Mouse (Mus musculus): ENCODE data around the gene Txnrd2.

Gene Txnrd2

GRCm38 (mm10) chr16:18392469-18393426, 33.4 kb upstream of the Txnrd2 start:
- in situ Hi-C loops (cut with MboI, MseI), result no loop called here

- in situ Hi-C loops (cut with MboI, MseI), result no loop called here
Observed at GRCm38 (mm10) chr16:18393595-18393994, 32.6 kb upstream of the Txnrd2 start.

GRCm38 (mm10) chr16:18394056-18394455, 32.1 kb upstream of the Txnrd2 start:
- in situ Hi-C loops (cut with MboI, MseI), result no loop called here

GRCm38 (mm10) chr16:18394777-18395619, 31.2 kb upstream of the Txnrd2 start:
- in situ Hi-C loops (cut with MboI, MseI), result no loop called here

GRCm38 (mm10) chr16:18395620-18396036, 30.6 kb upstream of the Txnrd2 start:
- in situ Hi-C loops (cut with MboI, MseI), result no loop called here

- in situ Hi-C loops (cut with MboI, MseI), result no loop called here
Observed at GRCm38 (mm10) chr16:18396201-18396600, 30.0 kb upstream of the Txnrd2 start.

GRCm38 (mm10) chr16:18396791-18397621, 29.2 kb upstream of the Txnrd2 start:
- in situ Hi-C loops (cut with MboI, MseI), result no loop called here

- in situ Hi-C loops (cut with MboI, MseI), result loop anchor here in 1 of 2 experiments (25.0 kb wide), 1 partner anchor 1587 kb away; the partner anchor contains the start of gene Klhl6
Observed at GRCm38 (mm10) chr16:18400028-18400427, 26.2 kb upstream of the Txnrd2 start.

GRCm38 (mm10) chr16:18400472-18401216, 25.5 kb upstream of the Txnrd2 start:
- in situ Hi-C loops (cut with MboI, MseI), result loop anchor here in 1 of 2 experiments (25.0 kb wide), 1 partner anchor 1587 kb away; the partner anchor contains the start of gene Klhl6

- in situ Hi-C loops (cut with MboI, MseI), result loop anchor here in 1 of 2 experiments (25.0 kb wide), 1 partner anchor 1584 kb away; the partner anchor contains the start of gene Klhl6
Observed at GRCm38 (mm10) chr16:18403285-18403684, 22.9 kb upstream of the Txnrd2 start.

GRCm38 (mm10) chr16:18405091-18405854, 20.9 kb upstream of the Txnrd2 start:
- in situ Hi-C loops (cut with MboI, MseI), result loop anchor here in 1 of 2 experiments (25.0 kb wide), 1 partner anchor 1582 kb away; the partner anchor contains the start of gene Klhl6

- in situ Hi-C loops (cut with MboI, MseI), result loop anchor here in 1 of 2 experiments (25.0 kb wide), 1 partner anchor 1581 kb away; the partner anchor contains the start of gene Klhl6
Observed at GRCm38 (mm10) chr16:18405876-18406275, 20.3 kb upstream of the Txnrd2 start.

GRCm38 (mm10) chr16:18406293-18406692, 19.9 kb upstream of the Txnrd2 start:
- in situ Hi-C loops (cut with MboI, MseI), result loop anchor here in 1 of 2 experiments (25.0 kb wide), 1 partner anchor 1581 kb away; the partner anchor contains the start of gene Klhl6

- in situ Hi-C loops (cut with MboI, MseI), result loop anchor here in 1 of 2 experiments (25.0 kb wide), 1 partner anchor 1579 kb away; the partner anchor contains the start of gene Klhl6
Observed at GRCm38 (mm10) chr16:18407912-18408311, 18.3 kb upstream of the Txnrd2 start.

- in situ Hi-C loops (cut with MboI, MseI), result loop anchor here in 1 of 2 experiments (25.0 kb wide), 1 partner anchor 1578 kb away; the partner anchor contains the start of gene Klhl6
Observed at GRCm38 (mm10) chr16:18409776-18410175, 16.4 kb upstream of the Txnrd2 start.

GRCm38 (mm10) chr16:18410418-18410817, 15.8 kb upstream of the Txnrd2 start:
- in situ Hi-C loops (cut with MboI, MseI), result loop anchor here in 1 of 2 experiments (25.0 kb wide), 1 partner anchor 1577 kb away; the partner anchor contains the start of gene Klhl6

GRCm38 (mm10) chr16:18411026-18411649, 15.0 kb upstream of the Txnrd2 start:
- in situ Hi-C loops (cut with MboI, MseI), result loop anchor here in 1 of 2 experiments (25.0 kb wide), 1 partner anchor 1576 kb away; the partner anchor contains the start of gene Klhl6
